Mouse (Mus musculus) C2C12 (cell line): Measurements from ENCODE around the gene Cptp. TPM values are rescaled to one million over a fixed set of nuclear protein-coding genes. Genes with fewer than 3 reads are reported as not detected.

Experiments
- H3K27me3 ChIP-seq: one replicate; pipeline ENCODE4 v1.6.1; 2011; ENCODE audit not compliant: control insufficient read depth, insufficient read depth, insufficient read length
- H3K36me3 ChIP-seq: one replicate; pipeline ENCODE4 v1.6.1; 2011; ENCODE audit not compliant: control insufficient read depth, insufficient read depth
- H3K4me3 ChIP-seq: one replicate; pipeline ENCODE4 v1.5.1; 2011; ENCODE audit warnings: mild to moderate bottlenecking, control low read depth; ENCODE audit not compliant: poor library complexity, insufficient read depth, severe bottlenecking
- H3K79me2 ChIP-seq: one replicate; pipeline ENCODE4 v1.6.1; 2011; ENCODE audit not compliant: control insufficient read depth, insufficient read depth
- H3K79me3 ChIP-seq: one replicate; pipeline ENCODE4 v1.6.1; 2011; ENCODE audit warnings: low read depth, control low read depth
- H3ac ChIP-seq: one replicate; pipeline ENCODE3; 2011; ENCODE audit warnings: low read depth; ENCODE audit not compliant: control insufficient read depth, insufficient read length
- CEBPB ChIP-seq: IDR thresholded peaks from one replicate; pipeline ENCODE4 v1.6.1; 2011; ENCODE audit warnings: low read depth, mild to moderate bottlenecking, control low read depth, moderate library complexity
- CTCF ChIP-seq: IDR thresholded peaks from one replicate; pipeline ENCODE4 v1.5.1; 2011; ENCODE audit not compliant: control insufficient read depth, insufficient read depth, insufficient read length
- FOSL1 ChIP-seq: IDR thresholded peaks from one replicate; pipeline ENCODE4 v1.8.0; 2011; ENCODE audit warnings: mild to moderate bottlenecking, low read length; ENCODE audit not compliant: poor library complexity, insufficient read depth, severe bottlenecking
- MAX ChIP-seq: IDR thresholded peaks from one replicate; pipeline ENCODE4 v1.6.1; 2011; ENCODE audit warnings: mild to moderate bottlenecking, control low read depth
- MYOD1 ChIP-seq: IDR thresholded peaks from one replicate; pipeline ENCODE4 v1.6.1; 2011; ENCODE audit warnings: low read depth; ENCODE audit not compliant: control insufficient read depth, insufficient read length
- MYOG ChIP-seq: IDR thresholded peaks from one replicate; pipeline ENCODE4 v1.6.1; 2011; ENCODE audit not compliant: control insufficient read depth, insufficient read length; ENCODE audit errors: extremely low read depth
- USF1 ChIP-seq: IDR thresholded peaks from one replicate; pipeline ENCODE4 v1.6.1; 2011; ENCODE audit warnings: low read depth, mild to moderate bottlenecking, control low read depth, moderate library complexity
- polyA plus RNA-seq: library from polyadenylated mRNA; unstranded; fragments of >200 nt; fragmentation: generic; extraction: Trizol; gene quantifications from one replicate; pipeline ENCODE4 v1.2.1, GENCODE M21; 2012; ENCODE audit warnings: missing spikeins

Gene Cptp
- polyA plus RNA-seq, 1 experiment, result 11.8 TPM

DNA sequence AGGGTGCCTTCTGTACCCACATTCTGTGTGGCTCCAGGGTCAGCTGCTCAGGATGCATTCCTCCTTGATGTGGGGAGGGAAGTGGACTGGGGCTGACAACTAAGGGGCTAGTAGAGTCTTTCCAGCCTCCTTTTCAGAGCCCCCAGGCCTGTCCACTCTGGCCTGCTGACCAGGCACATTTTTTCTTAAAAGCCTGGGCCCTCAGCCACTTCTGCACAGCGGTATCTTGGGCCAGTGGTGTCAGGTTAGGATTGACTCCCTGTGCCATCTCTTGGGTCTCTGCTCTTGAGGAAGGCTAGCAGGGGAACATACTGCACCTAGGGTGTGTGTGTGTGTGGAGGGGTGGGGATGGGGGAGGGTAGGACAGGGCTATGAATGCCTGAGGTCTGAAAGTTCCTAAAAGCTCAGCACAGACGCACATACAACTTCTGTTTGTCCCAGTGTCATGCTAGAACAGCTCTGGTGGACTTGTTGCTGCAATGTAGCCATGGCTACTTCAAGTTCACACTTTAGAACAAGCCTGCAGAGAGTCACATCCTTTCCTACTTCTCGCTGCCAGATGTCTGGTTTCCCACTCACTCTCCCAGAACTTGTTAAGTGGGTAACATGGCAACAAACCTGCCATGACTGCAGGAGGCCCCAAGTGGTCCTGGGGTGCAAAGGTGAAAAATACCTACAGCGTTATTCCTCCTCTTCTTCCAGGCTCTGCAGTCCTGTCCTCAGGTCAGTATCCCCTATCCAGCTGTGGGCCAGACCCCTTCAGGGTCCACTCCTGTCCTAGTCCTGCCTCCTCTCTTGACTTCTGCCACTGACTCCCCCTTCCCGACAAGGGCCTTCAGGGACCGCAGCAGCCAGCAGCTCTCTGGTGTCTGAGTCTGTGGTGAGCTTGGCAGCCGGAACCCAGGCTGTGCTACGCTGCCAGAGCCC lies 28.9 kb downstream of the Cptp start:
- Histone ChIP-seq H3K79me3 (peaks cover 4% of the 10 kb centered on the region), H3K79me2 (peaks cover 14% of the 10 kb centered on the region), H3K4me3 (peak overlapping the region; percentile 37), H3K27me3 (no peaks in the 10 kb centered on the region), H3ac (peak overlapping the region; percentile 61), H3K36me3 (peaks cover 9% of the 10 kb centered on the region)
- TF ChIP-seq USF1 (no peak), FOSL1 (no peak)

DNA sequence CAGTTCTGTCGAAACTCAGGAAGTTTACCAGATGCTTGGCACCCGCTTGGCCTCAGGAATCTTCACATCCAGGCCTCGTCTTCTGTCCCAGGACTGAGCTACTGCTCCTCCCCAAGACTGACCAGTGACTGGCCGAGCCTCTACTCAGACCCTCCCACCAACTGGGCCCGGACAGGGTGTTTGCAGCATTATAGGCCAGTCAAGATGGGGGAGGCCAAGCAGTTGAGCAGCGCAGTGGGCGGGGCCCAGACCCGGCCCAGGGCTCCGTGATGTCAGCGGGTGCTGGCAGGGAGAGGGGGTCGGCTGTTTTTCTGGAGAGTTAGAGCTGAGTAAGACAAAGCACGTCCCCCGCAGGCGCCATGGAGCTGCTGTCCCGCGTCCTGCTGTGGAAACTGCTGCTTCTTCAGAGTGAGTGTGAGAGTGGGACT lies 29.7 kb downstream of the Cptp start, which contains the start of gene Mxra8:
Gene Mxra8 (plus strand): TSS at position 198 of the 428 bp plus-strand sequence.
- Histone ChIP-seq H3K4me3 (peak within 1 kb of the TSS; percentile 37), H3K27me3 (no peaks in the 10 kb centered on the region), H3K79me3 (peaks cover 4% of the 10 kb centered on the region), H3K79me2 (peaks cover 14% of the 10 kb centered on the region), H3K36me3 (peaks cover 9% of the 10 kb centered on the region), H3ac (peak within 1 kb of the TSS; percentile 77)
- TF ChIP-seq CTCF, result no peak
- no peak for TF ChIP-seq CEBPB
- no peak for TF ChIP-seq USF1
- TF ChIP-seq MYOG, result no peak
- TF ChIP-seq MYOD1, result no peak
- TF ChIP-seq FOSL1, result no peak
- TF ChIP-seq MAX, result no peak

DNA sequence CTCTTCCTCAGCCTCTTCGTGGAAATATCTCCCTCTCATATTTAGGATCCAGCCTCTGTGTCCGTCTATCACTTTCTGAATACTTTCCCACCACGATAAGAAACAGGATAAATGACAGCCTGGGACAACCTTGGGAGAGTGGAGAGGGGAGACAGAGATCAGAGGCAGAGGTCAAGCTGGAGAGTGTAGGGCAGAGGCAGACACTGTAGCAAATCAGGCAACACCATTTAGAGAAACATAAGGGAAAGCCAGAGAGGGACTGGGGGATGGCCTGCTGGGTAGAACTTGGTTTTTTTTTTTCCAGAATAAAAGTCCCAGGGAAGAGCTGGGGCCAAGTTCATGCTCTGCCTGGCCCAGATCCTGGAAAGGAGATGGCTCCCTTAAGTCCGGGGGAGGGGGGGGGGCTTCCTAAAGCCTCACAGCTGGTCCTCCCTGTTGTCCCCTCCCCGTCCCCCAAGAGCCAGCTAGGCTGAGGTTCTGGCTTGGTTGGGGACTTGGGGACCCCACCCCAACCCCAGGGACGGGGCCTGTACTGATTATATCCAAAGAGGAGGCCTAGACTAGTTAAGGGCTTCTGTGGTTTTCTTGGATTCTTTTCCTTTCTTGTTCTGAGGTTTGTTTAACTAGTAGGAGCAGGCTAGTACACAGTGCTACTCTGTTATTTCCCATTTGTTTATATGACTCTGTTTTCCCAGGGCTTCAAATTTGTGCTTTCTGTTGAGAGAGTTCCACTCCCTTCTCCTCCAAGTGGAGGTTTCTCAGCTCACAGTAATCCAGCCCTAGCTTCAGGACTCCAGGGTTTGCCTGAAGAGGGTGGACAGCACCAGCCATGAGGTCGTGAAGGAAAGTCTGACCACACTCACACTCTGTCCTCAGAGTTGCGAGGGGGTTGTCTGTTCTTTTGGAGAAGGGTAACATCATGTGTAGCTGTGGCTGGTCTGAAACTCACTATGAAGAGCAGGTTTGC lies 30.8 kb downstream of the Cptp start:
- no peak overlapping the region for H3K4me3 ChIP-seq
- H3K79me2 ChIP-seq, result peaks cover 14% of the 10 kb centered on the region
- peak overlapping the region; percentile 29 for H3ac ChIP-seq
- no peaks in the 10 kb centered on the region for H3K27me3 ChIP-seq
- H3K36me3 ChIP-seq, result peaks cover 10% of the 10 kb centered on the region
- H3K79me3 ChIP-seq, result peaks cover 6% of the 10 kb centered on the region
- TF ChIP-seq MYOD1, result no peak
- no peak for TF ChIP-seq CEBPB
- no peak for TF ChIP-seq MYOG

DNA sequence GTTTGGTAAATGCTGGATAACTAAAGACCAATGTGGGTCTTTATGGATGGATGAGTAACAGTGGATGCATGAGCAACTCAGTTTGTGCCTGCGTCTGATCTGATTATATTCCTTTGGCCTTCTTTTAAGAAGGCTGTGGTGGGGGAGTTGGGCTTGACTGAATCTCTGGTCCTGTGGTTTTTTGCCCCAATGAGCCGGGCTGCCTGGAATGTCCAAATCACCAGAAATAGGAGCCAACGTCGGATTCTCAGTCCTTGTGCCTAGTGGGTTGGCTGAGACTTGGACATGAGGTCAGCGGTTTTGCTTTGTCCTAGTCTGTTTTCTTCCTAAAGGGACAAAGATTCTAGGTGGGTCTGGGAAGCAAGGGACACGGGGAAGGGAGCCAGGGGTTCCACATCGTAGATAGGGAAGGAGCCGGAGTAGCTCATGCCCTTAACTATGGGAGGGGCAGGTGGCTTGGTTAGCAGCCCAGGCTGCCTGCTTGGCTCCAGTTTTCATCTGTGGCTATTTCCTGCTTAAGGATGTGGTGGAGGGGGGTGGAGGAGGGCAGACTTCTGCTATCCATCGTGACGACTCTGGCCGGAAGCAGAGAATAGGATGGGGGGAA lies 31.7 kb downstream of the Cptp start:
- Histone ChIP-seq H3K36me3 (peaks cover 14% of the 10 kb centered on the region), H3K4me3 (no peak overlapping the region), H3K27me3 (no peaks in the 10 kb centered on the region), H3K79me3 (peaks cover 13% of the 10 kb centered on the region), H3ac (peak overlapping the region; percentile 14), H3K79me2 (peaks cover 22% of the 10 kb centered on the region)
- no peak for TF ChIP-seq CTCF
- no peak for TF ChIP-seq CEBPB
- TF ChIP-seq MAX, result peak; percentile 17
- no peak for TF ChIP-seq USF1
- no peak for TF ChIP-seq FOSL1
- TF ChIP-seq MYOG, result no peak
- no peak for TF ChIP-seq MYOD1

DNA sequence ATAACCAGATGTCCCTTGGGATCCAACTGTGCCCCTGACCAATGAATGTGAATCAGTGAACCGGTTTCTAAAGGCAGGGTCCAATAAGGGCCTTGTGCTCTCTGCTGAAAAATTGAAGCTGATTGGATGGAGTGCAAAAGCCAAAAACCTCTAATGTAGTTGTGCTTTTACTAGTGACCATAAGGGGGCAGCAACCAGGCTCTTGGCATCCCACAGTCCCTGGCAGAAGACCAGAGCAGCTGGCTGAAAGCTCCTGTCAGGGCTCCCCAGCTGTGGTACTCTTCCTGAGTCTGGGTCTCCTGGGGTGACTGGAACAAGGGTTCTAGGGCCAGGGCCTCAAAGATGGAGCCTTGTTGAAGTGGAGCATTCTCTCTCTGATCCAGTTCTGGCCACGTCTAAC lies 35.4 kb downstream of the Cptp start:
- peaks cover 11% of the 10 kb centered on the region for H3K36me3 ChIP-seq
- H3ac ChIP-seq, result no peak overlapping the region
- peaks cover 19% of the 10 kb centered on the region for H3K79me2 ChIP-seq
- TF ChIP-seq MAX (no peak), CEBPB (no peak), FOSL1 (no peak), MYOG (no peak), MYOD1 (no peak), CTCF (peak; percentile 42), USF1 (no peak)
- peaks cover 16% of the 10 kb centered on the region for H3K79me3 ChIP-seq
- H3K27me3 ChIP-seq, result no peaks in the 10 kb centered on the region
- no peak overlapping the region for H3K4me3 ChIP-seq
